In the genomic region with DNA sequence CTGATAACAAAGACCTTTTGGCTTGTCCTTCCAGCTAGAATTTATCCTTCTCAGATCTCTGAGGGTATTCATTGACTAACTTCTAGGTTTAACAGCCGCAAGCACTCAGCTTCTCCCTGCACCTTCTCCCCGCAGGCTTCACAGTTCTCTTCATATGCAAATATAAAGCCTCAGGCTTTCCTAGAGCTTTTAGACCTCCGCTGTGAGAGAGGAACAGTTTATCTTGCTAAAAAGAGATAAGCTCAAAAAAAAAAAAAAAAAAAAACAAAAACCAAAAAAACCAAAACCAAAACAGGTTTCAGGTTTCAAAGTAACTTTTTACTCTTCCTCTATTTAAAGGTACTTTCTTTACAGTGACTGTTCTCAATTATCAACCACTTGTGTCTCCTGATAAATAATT, we compare ENCODE assay signal across 20 mouse cellular contexts. TPM values are rescaled to one million over a fixed set of nuclear protein-coding genes. Genes with fewer than 3 reads are reported as not detected.
DNase-seq lines count a peak whose midpoint lies in the region; ATAC-seq and TF ChIP-seq lines count a peak whose summit lies in the region.
"Had no signal": no experiment of that assay in that cellular context is flagged by ENCODE, and none has a peak within 500 bp of the region (broad histone marks: within the 10 kb centered on the region; RNA-seq: fewer than 3 reads in every experiment).

No protein-coding gene starts in this region.

- TF ChIP-seq POLR2A in ES-Bruce4 (IDR thresholded peaks at IDR 0.05; ENCODE audit: insufficient read depth, low read length) = no peak

- WGBS in liver, embryonic 13.5 days (ENCODE audit: insufficient replicate concordance) = 20% methylated on average over 3 of the region's 3 CpGs
- 24% methylated on average over 3 of the region's 3 CpGs for WGBS in liver, embryonic 11.5 days
- WGBS in lung, postnatal 0 days = 33% methylated on average over 3 of the region's 3 CpGs

- peak overlapping the region; percentile 69 for H3K27ac ChIP-seq in liver, embryonic 13.5 days
- H3K27ac ChIP-seq in liver, embryonic 11.5 days (ENCODE audit: low read depth, low read length) = no peak overlapping the region; the same call in 1 of the 2 replicates
- no peak overlapping the region for H3K27ac ChIP-seq in ES-Bruce4 (ENCODE audit: insufficient read depth, low read length)
- no peak overlapping the region for H3K27ac ChIP-seq in lung, postnatal 0 days (ENCODE audit: low read length)
- H3K27ac ChIP-seq: embryonic facial prominence, embryonic 10.5 days; forebrain, embryonic 13.5 days; heart, embryonic 10.5 days; hindbrain, embryonic 13.5 days; hindbrain, postnatal 0 days had no signal

- H3K4me1 ChIP-seq in liver, embryonic 13.5 days (replicated peaks) = peaks cover 49% of the 10 kb centered on the region
- H3K4me1 ChIP-seq in liver, embryonic 11.5 days (replicated peaks; ENCODE audit: control insufficient read depth, insufficient read depth, low read length) = no peaks in the 10 kb centered on the region
- no peaks in the 10 kb centered on the region for H3K4me1 ChIP-seq in ES-Bruce4 (ENCODE audit: control insufficient read depth, insufficient read depth, low read length)
- no peaks in the 10 kb centered on the region for H3K4me1 ChIP-seq in lung, postnatal 0 days (ENCODE audit: insufficient read depth, low read depth, low read length)
- H3K4me1 ChIP-seq: embryonic facial prominence, embryonic 10.5 days; forebrain, embryonic 13.5 days; heart, embryonic 10.5 days; hindbrain, embryonic 13.5 days had no signal

- no peak for DNase-seq in liver, embryonic 13.5 days
- no peak for DNase-seq in liver, embryonic 11.5 days (ENCODE audit: low spot score)
- peak; percentile 79 for DNase-seq in R1 (ENCODE audit: low read depth, low spot score)
- no peak for DNase-seq in embryo, embryonic 10.5 days (ENCODE audit: low spot score)
- no peak for DNase-seq in lung, postnatal 0 days (ENCODE audit: low spot score)
- no peak for DNase-seq in cerebellum, postnatal 14 days
- DNase-seq: adrenal gland, postnatal 14 days; cerebellum, adult 11-12 months; cerebellum, adult 9-10 months; cerebellum, postnatal 36 days; forebrain, postnatal 0 days; heart, adult 18-20 months; heart, postnatal 10 days had no signal

- H3K36me3 ChIP-seq in liver, embryonic 13.5 days = no peaks in the 10 kb centered on the region
- no peaks in the 10 kb centered on the region for H3K36me3 ChIP-seq in liver, embryonic 11.5 days (ENCODE audit: control insufficient read depth, insufficient read depth, low read length)
- no peaks in the 10 kb centered on the region for H3K36me3 ChIP-seq in ES-Bruce4 (ENCODE audit: control insufficient read depth, insufficient read depth, low read length, poor library complexity, severe bottlenecking)
- no peaks in the 10 kb centered on the region for H3K36me3 ChIP-seq in lung, postnatal 0 days (ENCODE audit: insufficient read depth, low read length)
- H3K36me3 ChIP-seq: embryonic facial prominence, embryonic 10.5 days; heart, embryonic 10.5 days; hindbrain, embryonic 13.5 days had no signal

- no peak overlapping the region for H3K4me2 ChIP-seq in liver, embryonic 13.5 days
- H3K4me2 ChIP-seq in liver, embryonic 11.5 days = no peak overlapping the region
- H3K4me2 ChIP-seq in lung, postnatal 0 days (replicated peaks; ENCODE audit: low read depth, low read length) = no peak overlapping the region
- H3K4me2 ChIP-seq: forebrain, embryonic 13.5 days; hindbrain, embryonic 13.5 days had no signal

- peak; percentile 57; the same call in 1 of the 2 replicates for TF ChIP-seq EP300 in ES-Bruce4 (IDR thresholded peaks at IDR 0.05; ENCODE audit: insufficient read depth, low read depth, low read length)
- TF ChIP-seq EP300 in lung, postnatal 0 days (IDR thresholded peaks at IDR 0.05) = no peak

- H3K9me3 ChIP-seq in liver, embryonic 13.5 days (replicated peaks) = no peaks in the 10 kb centered on the region
- H3K9me3 ChIP-seq in liver, embryonic 11.5 days (ENCODE audit: control insufficient read depth, low read length) = no peaks in the 10 kb centered on the region
- H3K9me3 ChIP-seq in ES-Bruce4 (replicated peaks; ENCODE audit: control insufficient read depth, insufficient read depth, low read length, poor library complexity, severe bottlenecking) = no peaks in the 10 kb centered on the region
- no peaks in the 10 kb centered on the region for H3K9me3 ChIP-seq in lung, postnatal 0 days (ENCODE audit: low read length)
- H3K9me3 ChIP-seq: embryonic facial prominence, embryonic 10.5 days; forebrain, embryonic 13.5 days; heart, embryonic 10.5 days; hindbrain, embryonic 13.5 days had no signal

- TF ChIP-seq CTCF in ES-Bruce4 (IDR thresholded peaks at IDR 0.05; ENCODE audit: low read depth, low read length) = no peak
- no peak for TF ChIP-seq CTCF in lung, postnatal 0 days (IDR thresholded peaks at IDR 0.05)

- H3K4me3 ChIP-seq in liver, embryonic 13.5 days (replicated peaks) = no peak overlapping the region
- no peak overlapping the region for H3K4me3 ChIP-seq in liver, embryonic 11.5 days (ENCODE audit: low read depth, low read length)
- H3K4me3 ChIP-seq in ES-Bruce4 (ENCODE audit: low read depth, low read length) = no peak overlapping the region
- no peak overlapping the region for H3K4me3 ChIP-seq in lung, postnatal 0 days (ENCODE audit: low read depth, low read length)
- H3K4me3 ChIP-seq: embryonic facial prominence, embryonic 10.5 days; forebrain, embryonic 13.5 days; heart, embryonic 10.5 days; hindbrain, embryonic 13.5 days had no signal

- H3K9ac ChIP-seq in liver, embryonic 13.5 days = no peak overlapping the region
- H3K9ac ChIP-seq in liver, embryonic 11.5 days (ENCODE audit: low read depth, low read length) = no peak overlapping the region
- no peak overlapping the region for H3K9ac ChIP-seq in ES-Bruce4 (ENCODE audit: low read depth, poor library complexity, severe bottlenecking)
- H3K9ac ChIP-seq in lung, postnatal 0 days (replicated peaks; ENCODE audit: low read depth) = no peak overlapping the region
- H3K9ac ChIP-seq: forebrain, embryonic 13.5 days; forebrain, postnatal 0 days; hindbrain, embryonic 13.5 days had no signal

- ATAC-seq in liver, embryonic 13.5 days (ENCODE audit: low read depth) = no peak
- no peak for ATAC-seq in liver, embryonic 11.5 days (replicated peaks; ENCODE audit: low FRiP score)
- no peak for ATAC-seq in lung, postnatal 0 days
- ATAC-seq: activated CD4-positive, CD25-positive, alpha-beta regulatory T cell, adult 4 months; forebrain, embryonic 13.5 days; forebrain, postnatal 0 days; hindbrain, postnatal 0 days had no signal

- H3K27me3 ChIP-seq in liver, embryonic 13.5 days = no peaks in the 10 kb centered on the region
- no peaks in the 10 kb centered on the region for H3K27me3 ChIP-seq in liver, embryonic 11.5 days (replicated peaks; ENCODE audit: control insufficient read depth, insufficient read depth, low read length)
- H3K27me3 ChIP-seq in ES-Bruce4 (ENCODE audit: control insufficient read depth, insufficient read depth, low read length, poor library complexity, severe bottlenecking) = no peaks in the 10 kb centered on the region
- H3K27me3 ChIP-seq in lung, postnatal 0 days (replicated peaks; ENCODE audit: insufficient read depth, low read length) = no peaks in the 10 kb centered on the region
- H3K27me3 ChIP-seq: forebrain, embryonic 13.5 days; hindbrain, embryonic 13.5 days had no signal

RNA-seq across cellular contexts. Expression of a gene that starts 5.2 kb away (rescaled TPM):
- polyA plus RNA-seq in liver, embryonic 13.5 days (2015; fragmentation: Nextera tagmentation; extraction: Ambion mirVana) = 43.1 and 46.6 TPM in 2 replicates
- 83.7 and 84.4 TPM in 2 replicates for polyA plus RNA-seq in liver, embryonic 11.5 days (2014; fragmentation: Nextera tagmentation; extraction: Ambion mirVana)
- polyA plus RNA-seq in ES-Bruce4 (2011; ENCODE audit: insufficient read depth, insufficient read length, low read depth, missing spikeins) = 62.7 and 68.0 TPM in 2 replicates
- 73.8 and 74.4 TPM in 2 replicates for polyA plus RNA-seq in lung, postnatal 0 days (2015; fragmentation: Nextera tagmentation; extraction: Ambion mirVana)
